Mouse (Mus musculus): ENCODE results near the gene Atp5d. TPM values are rescaled to one million over a fixed set of nuclear protein-coding genes. Genes with fewer than 3 reads are reported as not detected.
A peak's percentile ranks its signal among the peaks of the same experiment; 100 is the strongest.

Atp5d gene
- total and polyA plus RNA-seq, 3 experiments: 1,015 to 1,938 (median 1,150) TPM

DNA sequence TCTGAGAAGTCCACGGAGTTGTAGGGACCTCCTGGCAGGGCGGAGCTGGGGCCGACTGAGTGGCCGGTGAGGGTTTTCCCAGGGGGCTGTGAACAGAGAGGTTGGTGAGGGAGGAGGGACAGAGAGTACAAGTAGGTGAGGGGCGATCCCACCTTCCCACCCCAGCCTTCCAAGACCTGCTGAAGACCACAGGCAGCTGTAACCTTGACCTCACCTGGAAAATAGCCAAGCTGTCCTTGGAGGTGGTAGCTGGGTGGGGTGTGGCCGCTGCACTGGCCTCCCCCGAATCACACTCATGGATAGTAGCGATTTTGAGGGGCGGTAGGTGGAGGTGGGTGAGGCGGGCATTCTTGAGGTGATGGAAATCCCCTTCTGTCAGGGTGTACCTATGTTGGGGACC is 3.3 kb upstream of the Atp5d start:
- TF ChIP-seq POLR2A (IDR thresholded peaks at IDR 0.05; ENCODE audit: insufficient read depth, low read depth, low read length) (no peak), CTCF (IDR thresholded peaks at IDR 0.05) (no peak), EP300 (IDR thresholded peaks at IDR 0.05; ENCODE audit: insufficient read depth, low read depth, low read length) (no peak)
- H3K27me3 ChIP-seq (ENCODE audit: control insufficient read depth, insufficient read depth, low read length): no peaks in the 10 kb centered on the region; the same call in 1 of the 2 replicates
- 84% methylated on average over 10 of the region's 10 CpGs for WGBS
- H3K4me1 ChIP-seq (ENCODE audit: control insufficient read depth, insufficient read depth, low read length): peaks cover 5% of the 10 kb centered on the region
- no peak overlapping the region for H3K27ac ChIP-seq
- intact Hi-C loops (cut with DNase I): no loop called here
- H3K79me2 ChIP-seq (replicated peaks; ENCODE audit: control insufficient read depth, insufficient read depth, low read length): no peaks in the 10 kb centered on the region
- no peak for DNase-seq
- no peak overlapping the region for H3K4me3 ChIP-seq
- H3K9ac ChIP-seq (ENCODE audit: low read depth, low read length): no peak overlapping the region
- H3K36me3 ChIP-seq (ENCODE audit: control insufficient read depth, insufficient read depth, low read length): no peaks in the 10 kb centered on the region

DNA sequence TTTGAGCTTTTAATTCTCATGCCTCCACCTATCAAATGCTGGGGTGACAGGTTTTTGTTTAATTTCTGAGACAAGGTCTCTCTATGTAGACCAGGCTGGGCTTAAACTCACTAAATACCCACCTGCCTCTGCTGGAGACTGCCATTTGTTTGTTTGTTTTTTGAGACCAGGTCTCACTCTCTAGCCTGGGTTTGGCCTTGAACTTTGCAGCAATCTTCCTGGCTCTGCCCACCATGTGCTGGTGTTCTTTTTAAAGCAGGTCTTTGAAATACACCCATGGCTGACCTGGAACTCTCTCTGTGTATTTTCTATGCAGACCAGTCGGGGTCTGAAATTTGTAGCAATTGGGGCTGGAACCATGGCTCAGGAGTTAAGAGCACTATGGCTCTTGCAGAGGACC is 2.8 kb upstream of the Atp5d start:
- no peak overlapping the region for H3K27ac ChIP-seq
- no peak for DNase-seq
- no peaks in the 10 kb centered on the region for H3K79me2 ChIP-seq (replicated peaks; ENCODE audit: control insufficient read depth, insufficient read depth, low read length)
- H3K4me3 ChIP-seq: no peak overlapping the region
- no peaks in the 10 kb centered on the region for H3K36me3 ChIP-seq (ENCODE audit: control insufficient read depth, insufficient read depth, low read length)
- intact Hi-C loops (cut with DNase I): no loop called here
- peaks cover 5% of the 10 kb centered on the region for H3K4me1 ChIP-seq (ENCODE audit: control insufficient read depth, insufficient read depth, low read length)
- no peaks in the 10 kb centered on the region; the same call in 1 of the 2 replicates for H3K27me3 ChIP-seq (ENCODE audit: control insufficient read depth, insufficient read depth, low read length)
- no peak overlapping the region for H3K9ac ChIP-seq (ENCODE audit: low read depth, low read length)
- TF ChIP-seq POLR2A (IDR thresholded peaks at IDR 0.05; ENCODE audit: insufficient read depth, low read depth, low read length) (no peak), CTCF (IDR thresholded peaks at IDR 0.05) (no peak), EP300 (IDR thresholded peaks at IDR 0.05; ENCODE audit: insufficient read depth, low read depth, low read length) (no peak)
- 100% methylated on average over 1 of the region's 1 CpGs for WGBS

DNA sequence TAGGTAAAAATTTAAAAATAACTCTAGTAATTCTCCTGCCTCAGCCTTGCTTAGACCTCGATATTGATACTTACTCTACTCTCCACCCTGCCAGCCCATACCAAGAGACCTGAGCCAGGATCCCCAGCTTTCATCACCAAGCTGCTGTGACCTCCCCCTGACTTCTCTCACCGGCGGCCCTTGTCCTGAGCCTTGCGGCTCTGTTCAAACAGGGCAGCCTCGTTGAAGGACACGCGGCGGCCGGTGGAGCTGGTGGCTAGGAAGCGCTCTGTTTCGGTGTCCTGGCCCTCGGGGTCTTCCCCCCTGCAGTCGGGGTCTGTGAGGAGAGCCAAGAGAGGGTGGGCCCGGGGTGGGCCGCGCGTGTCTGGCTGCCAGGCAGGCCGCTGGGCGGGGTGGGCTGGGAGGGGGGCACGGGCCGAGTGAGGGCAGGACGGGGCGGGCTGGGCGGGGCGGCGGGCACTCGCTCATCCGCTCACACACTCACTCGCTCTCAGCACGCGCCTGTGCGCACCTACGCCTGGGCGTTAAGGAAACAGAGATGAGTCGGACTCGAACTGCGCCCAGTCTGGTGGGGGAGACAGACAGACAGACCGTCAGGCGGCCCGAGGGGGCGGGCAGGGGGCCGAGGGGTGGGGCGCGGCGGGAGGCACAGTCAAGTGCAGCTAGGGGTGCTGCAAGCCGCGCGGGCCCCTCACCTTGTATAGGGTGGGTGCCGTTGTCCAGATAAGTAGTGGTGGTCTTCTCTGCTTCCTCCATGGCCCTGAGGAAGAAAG is 2.1 kb upstream of the Atp5d start:
- Histone ChIP-seq H3K9ac (ENCODE audit: low read depth, low read length) (no peak overlapping the region), H3K4me3 (no peak overlapping the region), H3K27me3 (ENCODE audit: control insufficient read depth, insufficient read depth, low read length) (no peaks in the 10 kb centered on the region; the same call in 1 of the 2 replicates), H3K4me1 (ENCODE audit: control insufficient read depth, insufficient read depth, low read length) (peaks cover 8% of the 10 kb centered on the region), H3K36me3 (ENCODE audit: control insufficient read depth, insufficient read depth, low read length) (no peaks in the 10 kb centered on the region), H3K79me2 (replicated peaks; ENCODE audit: control insufficient read depth, insufficient read depth, low read length) (no peaks in the 10 kb centered on the region), H3K27ac (no peak overlapping the region)
- intact Hi-C loops (cut with DNase I): no loop called here
- no peak for DNase-seq
- TF ChIP-seq EP300 (IDR thresholded peaks at IDR 0.05; ENCODE audit: insufficient read depth, low read depth, low read length) (no peak), POLR2A (IDR thresholded peaks at IDR 0.05; ENCODE audit: insufficient read depth, low read depth, low read length) (no peak), CTCF (IDR thresholded peaks at IDR 0.05) (no peak)
- 45% methylated on average over 46 of the region's 49 CpGs for WGBS

DNA sequence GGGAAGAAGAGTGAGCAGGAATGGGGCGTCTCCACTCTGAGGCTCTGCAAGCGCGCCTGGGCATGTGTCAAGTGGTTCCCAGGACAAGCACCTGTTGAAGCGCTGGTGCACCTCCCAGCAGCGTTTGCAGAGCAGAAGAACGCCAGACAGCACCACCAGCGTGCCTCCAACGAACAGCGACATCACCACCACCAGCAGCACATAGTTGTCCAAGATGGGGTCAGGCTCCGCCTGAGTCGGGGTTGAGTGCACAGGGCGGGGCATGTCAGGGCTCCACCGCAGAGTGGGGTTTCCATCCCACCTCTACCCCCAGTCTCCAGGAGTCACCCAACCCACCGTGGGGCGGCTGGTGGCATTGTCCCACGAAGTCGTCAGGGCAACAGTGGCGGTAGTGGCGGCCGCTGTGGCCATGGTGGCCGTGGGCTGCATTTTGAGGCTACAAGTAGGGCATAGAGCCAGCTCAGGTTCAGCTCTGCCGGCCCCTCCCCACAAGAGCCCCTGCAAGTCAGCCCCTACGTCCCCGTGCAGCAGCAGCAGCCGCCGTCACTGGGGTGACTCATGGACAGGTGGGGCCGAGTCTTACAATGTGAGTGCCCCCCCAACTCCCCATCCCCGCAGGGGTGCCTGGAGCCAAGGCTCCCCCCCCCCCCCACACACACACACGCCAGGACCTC is 1.3 kb upstream of the Atp5d start:
- WGBS: 17% methylated on average over 29 of the region's 29 CpGs
- Histone ChIP-seq H3K79me2 (replicated peaks; ENCODE audit: control insufficient read depth, insufficient read depth, low read length) (no peaks in the 10 kb centered on the region), H3K9ac (ENCODE audit: low read depth, low read length) (peak overlapping the region; percentile 10; the same call in 1 of the 2 replicates), H3K27ac (no peak overlapping the region), H3K36me3 (ENCODE audit: control insufficient read depth, insufficient read depth, low read length) (no peaks in the 10 kb centered on the region), H3K4me1 (ENCODE audit: control insufficient read depth, insufficient read depth, low read length) (peaks cover 8% of the 10 kb centered on the region), H3K4me3 (no peak overlapping the region), H3K27me3 (ENCODE audit: control insufficient read depth, insufficient read depth, low read length) (no peaks in the 10 kb centered on the region; the same call in 1 of the 2 replicates)
- TF ChIP-seq CTCF (IDR thresholded peaks at IDR 0.05): no peak
- TF ChIP-seq EP300 (IDR thresholded peaks at IDR 0.05; ENCODE audit: insufficient read depth, low read depth, low read length): no peak
- TF ChIP-seq POLR2A (IDR thresholded peaks at IDR 0.05; ENCODE audit: insufficient read depth, low read depth, low read length): no peak
- intact Hi-C loops (cut with DNase I): no loop called here
- DNase-seq: no peak

DNA sequence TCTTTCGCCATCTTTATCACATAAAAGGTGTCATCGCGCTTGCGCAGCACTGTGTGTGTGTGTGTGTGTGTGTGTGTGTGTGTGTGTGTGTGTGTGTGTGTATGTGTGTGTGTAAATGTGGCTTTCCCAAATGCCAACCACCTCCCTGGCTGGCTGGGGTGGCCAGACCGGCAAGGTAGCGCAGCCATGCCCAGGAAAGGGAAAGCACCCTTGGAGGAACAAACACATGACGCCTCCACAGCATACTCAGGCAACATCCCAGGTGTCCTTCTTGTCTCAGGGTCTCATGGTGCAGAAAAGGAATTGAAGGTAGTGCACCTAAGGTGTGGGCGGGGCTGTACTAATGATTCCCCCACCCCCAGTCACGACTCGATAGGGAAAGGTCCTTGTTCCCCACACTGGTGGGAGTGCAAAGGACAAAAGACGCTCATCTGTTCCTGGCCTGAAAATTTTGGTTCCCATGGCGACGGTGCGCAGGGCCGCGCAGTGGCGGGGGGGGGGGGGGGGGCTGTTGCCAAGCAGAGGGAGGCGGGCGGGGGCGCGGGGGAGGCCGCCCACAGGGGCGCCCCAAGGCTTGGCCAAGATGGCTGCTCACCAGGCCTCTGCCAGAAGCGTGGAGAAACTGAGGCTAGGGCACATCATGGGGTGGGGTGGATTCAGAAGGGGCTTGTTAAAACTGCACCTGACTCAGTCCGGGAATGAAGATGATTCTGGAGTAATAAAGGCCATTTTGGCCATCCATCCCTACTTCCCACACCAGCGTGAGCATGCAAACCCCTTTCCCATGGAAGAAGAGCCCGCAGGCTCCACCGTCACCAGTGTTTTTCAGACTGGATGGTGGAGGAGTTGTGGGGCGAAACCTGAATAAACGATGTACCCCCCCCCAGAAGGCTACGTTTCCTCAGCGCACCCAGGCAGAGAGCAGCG is 543 bp upstream of the Atp5d start:
- 11% methylated on average over 33 of the region's 33 CpGs for WGBS
- no peaks in the 10 kb centered on the region for H3K36me3 ChIP-seq (ENCODE audit: control insufficient read depth, insufficient read depth, low read length)
- H3K27me3 ChIP-seq (ENCODE audit: control insufficient read depth, insufficient read depth, low read length): no peaks in the 10 kb centered on the region; the same call in 1 of the 2 replicates
- DNase-seq: no peak
- peaks cover 3% of the 10 kb centered on the region; the same call in 1 of the 2 replicates for H3K79me2 ChIP-seq (replicated peaks; ENCODE audit: control insufficient read depth, insufficient read depth, low read length)
- no peak overlapping the region; the same call in 1 of the 2 replicates for H3K4me3 ChIP-seq
- peaks cover 9% of the 10 kb centered on the region for H3K4me1 ChIP-seq (ENCODE audit: control insufficient read depth, insufficient read depth, low read length)
- intact Hi-C loops (cut with DNase I): no loop called here
- TF ChIP-seq EP300 (IDR thresholded peaks at IDR 0.05; ENCODE audit: insufficient read depth, low read depth, low read length) (no peak), POLR2A (IDR thresholded peaks at IDR 0.05; ENCODE audit: insufficient read depth, low read depth, low read length) (no peak), CTCF (IDR thresholded peaks at IDR 0.05) (no peak)
- H3K27ac ChIP-seq: no peak overlapping the region
- no peak overlapping the region for H3K9ac ChIP-seq (ENCODE audit: low read depth, low read length)
